Mouse (Mus musculus) hindbrain, embryonic 11.5 days (tissue): ENCODE measurements at regions not wholly inside any gene's neighbourhood (a gene's known extent, or its start where the extent isn't known, plus 50 kb on each side); places are given as distances from the start of the nearest gene placed in this dataset.
A peak's percentile ranks its signal among the peaks of the same experiment; 100 is the strongest.
"Not testable (repeated sequence)": the region's sequence is repeated elsewhere in the genome, so short reads cannot be mapped to it uniquely, and the experiment has no call there.

ENCODE experiments used
- ATAC-seq: fragments of 200-750 bp; cut with Nextera tagmentation; 2 replicates; pipeline ENCODE4 v1.8.0; 2017; ENCODE audit warnings: mild to moderate bottlenecking, moderate TSS enrichment, moderate library complexity; ENCODE audit not compliant: low FRiP score
- DNase-seq: peaks from one replicate; pipeline ENCODE4 v3.0.0-alpha.2; 2015; ENCODE audit warnings: low spot score
- H3K27ac ChIP-seq: fragments of 300-500 bp; sonication (generic); 2 replicates; pipeline ENCODE4 v1.5.1; 2014; ENCODE audit warnings: mild to moderate bottlenecking, low read depth, low read length
- H3K27me3 ChIP-seq: fragments of 300-500 bp; sonication (generic); 2 replicates; pipeline ENCODE4 v1.6.1; 2014; ENCODE audit warnings: mild to moderate bottlenecking, low read length, moderate library complexity, mixed read lengths; ENCODE audit not compliant: control insufficient read depth, insufficient read depth
- H3K36me3 ChIP-seq: fragments of 300-500 bp; sonication (generic); 2 replicates; pipeline ENCODE4 v1.6.1; 2014; ENCODE audit warnings: mild to moderate bottlenecking, low read length, moderate library complexity, mixed read lengths; ENCODE audit not compliant: control insufficient read depth, insufficient read depth
- H3K4me1 ChIP-seq: fragments of 300-500 bp; sonication (generic); replicated peaks from 2 replicates; pipeline ENCODE4 v1.6.1; 2014; ENCODE audit warnings: low read length, mixed read lengths; ENCODE audit not compliant: control insufficient read depth, insufficient read depth
- H3K4me2 ChIP-seq: fragments of 300-500 bp; sonication (generic); replicated peaks from 2 replicates; pipeline ENCODE4 v1.6.1; 2014; ENCODE audit warnings: mild to moderate bottlenecking, low read depth, low read length
- H3K4me3 ChIP-seq: fragments of 300-500 bp; sonication (generic); 2 replicates; pipeline ENCODE4 v1.5.1; 2014; ENCODE audit warnings: low read depth, low read length
- H3K9ac ChIP-seq: fragments of 300-500 bp; sonication (generic); 2 replicates; pipeline ENCODE4 v1.6.1; 2014; ENCODE audit warnings: low read depth, low read length
- H3K9me3 ChIP-seq: fragments of 300-500 bp; sonication (generic); 2 replicates; pipeline ENCODE4 v1.6.1; 2016; ENCODE audit warnings: low read length; ENCODE audit not compliant: control insufficient read depth
- WGBS: fragments of 180-500 bp; shearing (Covaris S2); extraction: QIAGEN DNeasy Blood & Tissue Kit; methylation state at CpG from one replicate; pipeline ENCODE4 v1.1.7; 2014; 5-methylcytosine and 5-hydroxymethylcytosine counted together

GRCm38 (mm10) chr4:145409796-145410475, 95.0 kb upstream of the Tnfrsf8 start:
- no peaks in the 10 kb centered on the region for H3K27me3 ChIP-seq
- whole genome bisulfite sequencing = 83% methylated on average over 5 of the region's 5 CpGs
- H3K9me3 ChIP-seq = no peaks in the 10 kb centered on the region
- no peak overlapping the region for H3K4me2 ChIP-seq
- no peak overlapping the region for H3K9ac ChIP-seq
- H3K36me3 ChIP-seq = no peaks in the 10 kb centered on the region
- ATAC-seq (no peak), DNase-seq (no peak)
- H3K27ac ChIP-seq = no peak overlapping the region
- H3K4me3 ChIP-seq = no peak overlapping the region
- no peaks in the 10 kb centered on the region for H3K4me1 ChIP-seq

- DNase-seq, H3K4me1 ChIP-seq, H3K27ac ChIP-seq, H3K27me3 ChIP-seq, H3K4me2 ChIP-seq, H3K9me3 ChIP-seq, H3K9ac ChIP-seq, H3K36me3 ChIP-seq, H3K4me3 ChIP-seq: not testable (repeated sequence)
- peak; percentile 53 for ATAC-seq
- 59% methylated on average over 1 of the region's 1 CpGs for WGBS
These were observed 91.1 kb upstream of the Tnfrsf8 start for GRCm38 (mm10) chr4:145406050-145406449.

GRCm38 (mm10) chr4:145404230-145404629, 89.3 kb upstream of the Tnfrsf8 start:
- H3K36me3 ChIP-seq, DNase-seq, H3K27me3 ChIP-seq, H3K4me1 ChIP-seq, H3K9ac ChIP-seq, H3K9me3 ChIP-seq, ATAC-seq, H3K4me2 ChIP-seq, H3K27ac ChIP-seq, H3K4me3 ChIP-seq: not testable (repeated sequence)
- WGBS = 84% methylated on average over 6 of the region's 6 CpGs

- not testable (repeated sequence) for H3K4me1 ChIP-seq, H3K9me3 ChIP-seq, H3K27ac ChIP-seq, H3K27me3 ChIP-seq, H3K9ac ChIP-seq, DNase-seq, H3K4me2 ChIP-seq, H3K36me3 ChIP-seq, H3K4me3 ChIP-seq, ATAC-seq
- 85% methylated on average over 3 of the region's 4 CpGs for WGBS
These were observed 63.9 kb upstream of the Tnfrsf8 start for GRCm38 (mm10) chr4:145378876-145379275.

- H3K36me3 ChIP-seq, ATAC-seq, H3K9me3 ChIP-seq, H3K27ac ChIP-seq, H3K4me3 ChIP-seq, H3K4me1 ChIP-seq, H3K9ac ChIP-seq, H3K27me3 ChIP-seq, H3K4me2 ChIP-seq, DNase-seq: not testable (repeated sequence)
- 90% methylated on average over 13 of the region's 14 CpGs for WGBS
These were observed 62.5 kb upstream of the Tnfrsf8 start for GRCm38 (mm10) chr4:145377306-145378067.

- DNase-seq = no peak
- Histone ChIP-seq H3K9me3 (no peaks in the 10 kb centered on the region), H3K36me3 (no peaks in the 10 kb centered on the region), H3K27me3 (no peaks in the 10 kb centered on the region), H3K4me1 (no peaks in the 10 kb centered on the region), H3K27ac (no peak overlapping the region), H3K9ac (no peak overlapping the region), H3K4me2 (no peak overlapping the region), H3K4me3 (no peak overlapping the region)
- ATAC-seq = no peak
- 76% methylated on average over 1 of the region's 1 CpGs for WGBS
These were observed 54.8 kb upstream of the Tnfrsf8 start for GRCm38 (mm10) chr4:145369753-145370152.

- no peak overlapping the region for H3K9ac ChIP-seq
- no peak for ATAC-seq
- H3K4me1 ChIP-seq = no peaks in the 10 kb centered on the region
These were observed 52.4 kb upstream of the Tnfrsf8 start for GRCm38 (mm10) chr4:145367274-145367822.

GRCm38 (mm10) chr4:145366301-145366700, 51.3 kb upstream of the Tnfrsf8 start:
- 30% methylated on average over 5 of the region's 5 CpGs for WGBS
- Histone ChIP-seq H3K9me3 (no peaks in the 10 kb centered on the region), H3K27me3 (no peaks in the 10 kb centered on the region), H3K4me2 (no peak overlapping the region), H3K27ac (no peak overlapping the region), H3K4me3 (no peak overlapping the region), H3K9ac (no peak overlapping the region), H3K36me3 (no peaks in the 10 kb centered on the region), H3K4me1 (no peaks in the 10 kb centered on the region)
- ATAC-seq = no peak
- no peak for DNase-seq

More at GRCm38 (mm10) chr4:145367274-145367822, 52.4 kb upstream of the Tnfrsf8 start:
- Histone ChIP-seq H3K4me3 (no peak overlapping the region), H3K27ac (no peak overlapping the region), H3K9me3 (no peaks in the 10 kb centered on the region), H3K27me3 (no peaks in the 10 kb centered on the region), H3K36me3 (no peaks in the 10 kb centered on the region), H3K4me2 (no peak overlapping the region)
- DNase-seq = no peak

- not testable (repeated sequence) for H3K4me2 ChIP-seq, H3K4me1 ChIP-seq, H3K9ac ChIP-seq, H3K9me3 ChIP-seq, H3K36me3 ChIP-seq, H3K27ac ChIP-seq, H3K4me3 ChIP-seq, ATAC-seq, H3K27me3 ChIP-seq, DNase-seq
- 82% methylated on average over 2 of the region's 2 CpGs for WGBS
These were observed 50.8 kb upstream of the Tnfrsf8 start for GRCm38 (mm10) chr4:145365793-145366192.
